Mouse (Mus musculus): Measurements from ENCODE around the gene St6gal1.

The St6gal1 gene

DNA sequence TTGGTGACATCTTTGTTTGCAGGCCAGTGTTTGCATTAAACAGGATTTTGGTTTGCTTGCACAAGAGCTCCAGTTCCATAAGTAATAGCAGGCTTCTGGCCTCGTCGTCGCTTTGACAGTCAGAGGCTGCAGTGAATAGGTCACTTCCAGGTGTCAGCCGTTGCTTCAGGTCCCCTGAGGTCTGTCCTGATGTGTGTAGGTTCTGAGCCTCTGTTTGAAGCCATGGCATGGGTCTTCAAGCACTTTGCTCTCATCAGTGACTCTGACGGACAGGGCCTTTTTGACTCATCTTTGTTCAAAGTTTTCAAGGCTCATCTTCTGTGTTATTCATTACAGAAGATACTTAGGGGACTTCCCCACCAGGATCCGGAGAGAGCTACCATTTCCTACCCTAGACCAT is 49.5 kb downstream of the St6gal1 start:
- DNase-seq (ENCODE audit: low spot score in 2 of 2) = no peak

DNA sequence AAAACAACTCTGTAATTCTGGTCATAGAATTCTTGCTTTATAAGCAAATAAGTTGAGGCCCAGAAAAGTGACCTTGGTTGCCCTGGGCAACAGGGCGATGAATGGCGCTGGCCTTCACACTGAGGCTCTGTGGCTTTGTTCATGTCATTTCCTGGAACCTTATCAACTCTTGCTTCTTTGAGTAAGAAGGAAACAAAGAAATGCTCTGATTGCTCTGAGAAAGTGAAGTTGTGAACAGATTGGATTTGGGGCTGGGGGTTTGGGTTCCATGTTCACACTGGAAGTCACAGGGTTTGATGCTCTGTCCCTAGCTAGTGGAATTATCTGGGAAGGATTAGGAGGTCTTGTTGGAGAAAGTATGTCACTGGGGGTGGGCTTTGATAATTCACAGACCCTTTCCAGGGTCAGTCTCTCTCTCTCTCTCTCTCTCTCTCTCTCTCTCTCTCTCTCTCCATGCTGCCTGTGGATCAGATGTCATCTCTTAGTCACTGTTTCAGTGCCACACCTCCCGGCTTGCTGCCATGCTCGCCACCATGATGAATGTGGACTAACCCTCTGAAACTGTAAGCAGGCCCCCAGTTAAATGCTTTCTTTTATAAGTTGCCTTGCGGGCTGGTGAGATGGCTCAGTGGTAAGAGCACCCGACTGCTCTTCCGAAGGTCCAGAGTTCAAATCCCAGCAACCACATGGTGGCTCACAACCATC is 50.2 kb downstream of the St6gal1 start:
- DNase-seq (ENCODE audit: low spot score in 2 of 2) = no peak

- no peak for DNase-seq (ENCODE audit: low spot score in 2 of 2)
Observed at GRCm38 (mm10) chr16:23275661-23276060, 51.1 kb downstream of the St6gal1 start.

DNA sequence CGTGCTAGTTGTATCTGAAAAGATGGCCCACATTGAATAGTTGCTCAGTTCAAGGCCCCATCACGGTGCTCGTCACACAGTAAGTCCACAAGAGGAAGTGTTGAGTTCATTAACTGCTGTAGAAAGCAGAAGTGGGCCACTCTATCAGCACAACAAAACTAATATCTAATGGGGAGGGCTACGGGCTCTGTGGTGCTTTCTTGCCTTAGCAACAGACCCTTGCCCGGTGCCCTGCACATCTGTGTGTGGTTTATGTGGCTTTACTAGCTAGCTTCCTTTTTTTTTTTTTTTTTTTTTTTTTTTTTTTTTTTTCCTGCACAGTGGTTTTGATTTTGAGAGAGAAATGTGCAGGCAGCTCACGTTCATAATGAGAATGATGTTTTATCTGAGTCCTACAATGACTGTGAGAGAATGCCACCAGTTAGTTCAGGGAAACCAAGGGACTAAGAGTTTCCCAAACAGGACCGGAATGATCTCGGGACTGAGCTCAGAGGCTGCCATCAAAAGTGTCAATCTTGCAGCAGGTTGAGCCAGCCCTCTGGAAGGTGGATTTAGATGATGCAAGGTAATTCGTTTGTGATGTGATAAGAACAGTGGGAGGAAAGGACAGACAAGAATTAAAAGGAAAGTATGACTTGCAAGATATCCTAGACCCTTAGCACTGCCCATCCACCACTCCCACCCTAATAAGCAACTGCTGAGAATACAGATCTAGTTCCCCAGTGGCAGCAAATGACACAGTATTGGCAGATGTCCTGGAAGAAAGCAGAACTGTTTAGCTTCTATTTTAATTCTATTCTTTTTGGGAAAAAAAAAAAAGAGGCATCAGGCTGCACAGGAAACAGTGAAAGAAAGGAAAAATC is 55.6 kb downstream of the St6gal1 start:
- DNase-seq (ENCODE audit: low spot score in 2 of 2) = no peak

DNA sequence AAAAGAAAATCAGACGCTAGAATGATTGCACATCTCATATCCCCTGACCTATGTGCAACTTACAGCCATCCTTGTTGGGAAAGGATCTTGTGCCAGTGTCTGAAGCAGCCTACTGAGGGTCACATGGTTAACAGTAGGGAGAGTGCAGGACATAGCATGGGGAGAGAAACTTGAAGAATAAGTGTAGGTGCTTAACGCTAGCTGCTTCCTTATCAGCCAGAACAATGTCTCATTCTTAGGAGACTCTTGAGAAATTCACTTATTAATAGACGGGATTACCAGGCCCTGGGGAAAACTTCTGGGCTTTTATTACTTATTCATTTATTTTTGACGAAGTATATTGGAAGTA is 56.2 kb downstream of the St6gal1 start:
- DNase-seq (ENCODE audit: low spot score in 2 of 2) = no peak

- no peak for DNase-seq (ENCODE audit: low spot score in 2 of 2)
Observed at GRCm38 (mm10) chr16:23282241-23282640, 57.7 kb downstream of the St6gal1 start.

DNA sequence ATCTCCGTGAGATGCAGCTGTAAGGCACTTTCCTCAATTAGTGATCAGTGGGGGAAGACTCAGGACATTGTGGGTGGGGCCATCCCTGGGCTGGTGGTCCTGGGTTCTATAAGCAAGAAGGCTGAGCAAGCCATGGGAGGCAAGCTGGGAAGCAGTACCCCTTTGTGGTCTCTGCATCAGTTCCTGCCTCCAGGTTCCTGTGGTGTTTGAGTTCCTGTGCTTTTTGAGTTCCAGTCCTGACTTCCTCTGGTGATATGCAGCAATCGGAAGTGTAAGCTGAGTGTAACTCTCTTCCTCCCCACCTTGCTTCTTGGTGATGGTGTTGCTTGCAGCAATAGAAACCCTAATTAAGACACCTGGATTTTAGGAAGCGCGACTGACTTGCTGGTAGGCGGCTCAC is 58.4 kb downstream of the St6gal1 start:
- DNase-seq (ENCODE audit: low spot score in 2 of 2) = no peak

- DNase-seq (ENCODE audit: low spot score in 2 of 2) = no peak
Observed at GRCm38 (mm10) chr16:23283677-23284076, 59.1 kb downstream of the St6gal1 start.

- no peak for DNase-seq (ENCODE audit: low spot score in 2 of 2)
Observed at GRCm38 (mm10) chr16:23284470-23285394, 60.2 kb downstream of the St6gal1 start.

DNA sequence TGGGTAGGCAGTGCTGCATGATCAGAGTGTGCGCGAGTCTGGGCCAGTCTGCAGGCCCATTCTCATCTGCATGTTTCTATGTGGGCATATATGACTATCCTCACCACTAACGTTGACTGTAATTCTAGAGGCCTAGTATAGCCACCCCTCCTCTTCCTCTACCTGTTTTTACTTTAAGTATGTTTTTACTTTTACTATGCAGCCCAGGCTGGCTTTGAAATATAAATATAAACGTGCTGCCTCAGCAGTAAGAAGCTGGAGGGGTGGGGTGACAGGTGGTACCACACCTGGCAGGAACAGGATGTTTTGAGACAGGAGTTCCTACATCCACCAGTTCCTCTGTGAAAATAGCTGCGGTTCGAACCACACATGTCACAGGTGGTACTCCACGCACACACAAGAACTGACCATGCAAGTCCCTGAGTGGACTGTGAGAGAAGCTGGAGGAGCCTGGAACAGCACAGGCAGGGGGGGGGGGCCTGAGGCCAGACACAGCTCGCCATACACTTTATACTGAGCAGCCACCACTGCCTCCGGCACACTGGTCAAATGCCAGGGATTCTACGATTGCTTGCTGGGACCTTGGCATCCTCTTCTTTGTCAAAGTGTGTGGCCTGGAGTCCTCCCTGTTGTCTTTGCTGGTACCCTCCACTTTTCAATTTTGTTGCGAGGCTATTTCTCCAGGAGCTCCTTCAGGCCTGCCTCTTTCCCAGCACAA is 62.0 kb downstream of the St6gal1 start:
- no peak for DNase-seq (ENCODE audit: low spot score in 2 of 2)

- no peak for DNase-seq (ENCODE audit: low spot score in 2 of 2)
Observed at GRCm38 (mm10) chr16:23287312-23288040, 62.9 kb downstream of the St6gal1 start.

DNA sequence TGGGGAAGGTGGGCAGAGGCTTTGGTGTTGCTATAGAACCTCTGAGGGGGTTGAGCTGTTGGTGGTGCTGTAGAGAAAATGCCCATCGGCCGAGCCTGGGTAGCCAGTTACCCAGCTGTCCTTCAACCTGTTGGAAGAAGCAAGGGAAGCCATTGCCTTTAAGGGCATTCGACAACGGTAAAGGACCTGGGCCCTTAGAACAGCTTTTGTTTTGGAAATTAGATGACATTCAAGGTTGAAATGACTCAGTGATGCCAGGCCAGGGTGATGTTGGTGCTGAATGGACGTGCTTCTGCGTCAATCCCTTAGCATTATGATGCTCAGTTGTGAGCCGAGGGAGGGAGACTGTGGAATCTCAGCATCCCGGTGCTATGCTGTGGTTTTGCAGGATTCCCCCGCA is 63.6 kb downstream of the St6gal1 start:
- no peak for DNase-seq (ENCODE audit: low spot score in 2 of 2)

DNA sequence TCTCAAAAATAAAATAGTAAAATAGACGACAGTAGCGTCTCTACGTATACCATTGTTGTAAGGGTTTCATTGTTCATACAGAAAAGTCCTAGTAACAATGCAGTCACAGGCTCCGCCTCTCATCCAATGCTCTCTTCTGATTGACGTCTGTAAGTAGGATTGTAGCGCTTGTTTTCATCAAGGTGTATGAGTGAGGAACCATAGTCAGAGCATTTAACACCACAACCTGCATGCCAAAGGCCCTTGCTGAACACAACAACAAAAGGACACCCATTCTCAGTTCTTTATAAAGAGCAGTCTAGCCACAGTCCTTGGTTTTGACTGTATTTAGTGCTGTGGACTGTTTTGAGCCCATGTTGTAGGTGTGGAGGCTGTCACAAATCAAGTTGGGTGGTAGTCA is 64.9 kb downstream of the St6gal1 start:
- DNase-seq (ENCODE audit: low spot score in 2 of 2) = no peak

- DNase-seq (ENCODE audit: low spot score in 2 of 2) = no peak
Observed at GRCm38 (mm10) chr16:23290171-23290570, 65.6 kb downstream of the St6gal1 start.

DNA sequence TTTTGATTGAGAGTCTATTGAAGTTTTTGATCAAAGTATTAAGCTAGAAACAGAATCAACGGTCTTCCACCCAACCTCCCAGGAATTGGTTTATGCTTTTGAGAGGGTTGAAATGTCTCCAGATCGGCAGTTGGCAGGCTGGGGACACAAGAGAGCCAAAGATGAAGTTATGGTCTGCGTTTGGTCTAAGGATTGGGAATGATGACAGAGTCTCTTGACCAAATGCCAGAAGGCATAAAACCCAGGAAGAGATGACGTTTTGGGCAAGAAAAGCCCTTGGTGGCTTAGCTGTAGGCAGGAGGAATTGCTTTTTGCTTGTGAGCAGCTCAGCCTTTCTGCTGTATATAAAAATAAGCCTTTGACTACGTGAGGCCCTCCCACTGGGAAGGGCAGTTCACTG is 67.0 kb downstream of the St6gal1 start:
- DNase-seq (ENCODE audit: low spot score in 2 of 2) = peak in 1 of 2 experiments; percentile 57

- DNase-seq (ENCODE audit: low spot score in 2 of 2) = no peak
Observed at GRCm38 (mm10) chr16:23294236-23294635, 69.7 kb downstream of the St6gal1 start.

GRCm38 (mm10) chr16:23294747-23295146 is 70.2 kb downstream of the St6gal1 start:
- no peak for DNase-seq (ENCODE audit: low spot score in 2 of 2)

DNA sequence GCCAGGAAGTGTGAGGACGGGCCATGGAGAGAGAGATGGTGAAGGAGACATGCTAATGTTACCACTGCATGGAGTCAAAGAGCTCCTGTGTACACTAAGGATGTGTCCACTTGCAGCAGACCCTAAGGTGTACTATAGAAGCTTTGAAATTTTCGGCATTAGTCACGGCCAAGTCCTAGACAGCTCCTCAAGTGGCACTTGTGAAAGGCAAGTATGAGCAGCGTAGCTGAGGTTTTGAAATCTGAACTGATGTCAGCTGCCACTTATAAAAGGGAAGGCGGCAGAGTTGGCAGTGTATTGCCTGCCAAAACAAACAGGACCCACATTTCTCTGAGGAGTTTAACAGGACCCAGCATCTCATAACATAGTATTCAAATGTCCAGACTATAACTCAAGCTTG is 71.2 kb downstream of the St6gal1 start:
- peak in 1 of 2 experiments; percentile 12 for DNase-seq (ENCODE audit: low spot score in 2 of 2)

- no peak for DNase-seq (ENCODE audit: low spot score in 2 of 2)
Observed at GRCm38 (mm10) chr16:23296721-23297120, 72.2 kb downstream of the St6gal1 start.

DNA sequence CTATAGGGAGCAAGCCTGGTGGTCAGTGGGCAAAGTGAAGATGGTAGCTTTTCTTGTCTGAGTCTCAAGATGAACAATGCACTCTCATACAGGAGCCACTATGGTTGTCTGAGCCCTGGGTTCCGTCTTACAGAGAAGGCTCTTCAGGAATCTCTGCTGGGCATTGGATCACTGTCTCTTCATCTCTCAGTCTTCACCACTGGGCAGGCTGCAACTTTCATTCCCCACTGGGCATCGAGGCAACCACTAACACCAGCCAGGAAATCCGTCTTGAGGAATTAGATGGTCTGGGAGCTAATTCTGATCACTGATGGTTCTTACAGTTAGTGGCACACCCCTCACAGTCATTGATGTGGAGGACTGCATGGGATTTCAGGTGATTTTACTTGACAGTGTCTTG is 73.9 kb downstream of the St6gal1 start:
- DNase-seq (ENCODE audit: low spot score in 2 of 2) = no peak

GRCm38 (mm10) chr16:23298911-23299310 is 74.4 kb downstream of the St6gal1 start:
- no peak for DNase-seq (ENCODE audit: low spot score in 2 of 2)
